Comparison of ENCODE assay signal across 28 mouse cellular contexts in the genomic region with DNA sequence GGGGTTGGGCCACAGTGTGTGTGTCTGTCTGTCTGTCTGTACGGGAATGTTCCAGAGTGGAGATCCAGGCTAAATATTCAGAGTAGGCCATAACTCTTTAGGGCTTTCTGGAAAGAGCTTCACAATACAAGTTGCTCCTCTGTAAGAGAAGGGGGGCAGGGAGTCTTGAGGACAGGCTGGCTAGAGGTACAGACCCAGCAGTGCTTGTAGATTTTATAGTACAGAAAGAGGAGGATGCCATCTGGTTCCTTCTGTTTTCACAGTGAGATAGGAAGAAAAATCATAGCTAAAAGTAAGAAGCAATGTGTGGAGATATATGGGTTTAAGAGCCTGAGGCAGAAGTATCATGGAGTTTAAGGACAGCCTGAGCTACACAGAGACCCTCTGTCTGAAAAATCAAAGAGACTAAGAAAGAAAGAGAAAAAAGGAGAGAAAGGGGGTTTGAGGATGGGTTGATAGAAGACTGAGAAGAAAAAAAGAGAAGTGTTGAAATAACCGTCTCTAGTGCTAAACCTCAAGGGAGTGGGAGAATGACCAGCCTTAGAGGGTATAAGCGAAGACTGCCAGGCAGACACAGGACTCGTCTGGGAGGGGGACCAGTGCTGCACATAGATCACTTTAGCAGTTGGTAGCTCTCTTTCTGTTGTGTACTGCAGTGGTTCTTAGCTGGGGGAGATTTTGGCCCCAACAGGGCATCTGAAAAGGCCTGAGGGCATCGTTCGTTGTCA. TPM values are rescaled to one million over a fixed set of nuclear protein-coding genes. Genes with fewer than 3 reads are reported as not detected.
DNase-seq lines count a peak whose midpoint lies in the region; ATAC-seq and TF ChIP-seq lines count a peak whose summit lies in the region.
"Had no signal": no experiment of that assay in that cellular context is flagged by ENCODE, and none has a peak within 500 bp of the region (broad histone marks: within the 10 kb centered on the region; RNA-seq: fewer than 3 reads in every experiment).

No protein-coding gene starts in this region.

- no peaks in the 10 kb centered on the region for H3K4me1 ChIP-seq in midbrain, embryonic 11.5 days (ENCODE audit: control insufficient read depth, insufficient read depth, low read length)
- no peaks in the 10 kb centered on the region for H3K4me1 ChIP-seq in midbrain, postnatal 0 days (ENCODE audit: insufficient read depth, low read length)
- H3K4me1 ChIP-seq: forebrain, embryonic 13.5 days; heart, embryonic 13.5 days; liver, embryonic 12.5 days; megakaryocyte, embryonic 14.5 days; midbrain, embryonic 13.5 days; stomach, embryonic 15.5 days had no signal

- H3K27me3 ChIP-seq in midbrain, embryonic 11.5 days (ENCODE audit: control insufficient read depth, insufficient read depth, low read length), result no peaks in the 10 kb centered on the region
- no peaks in the 10 kb centered on the region for H3K27me3 ChIP-seq in midbrain, postnatal 0 days (ENCODE audit: insufficient read depth, low read length)
- H3K27me3 ChIP-seq: forebrain, embryonic 13.5 days; heart, embryonic 13.5 days; liver, embryonic 12.5 days; megakaryocyte, embryonic 14.5 days; midbrain, embryonic 13.5 days; stomach, embryonic 15.5 days had no signal

- DNase-seq in frontal cortex, adult 2 months (ENCODE audit: extremely low spot score in 1 of 2, low spot score in 1 of 2), result peak; percentile 14 to 53
- DNase-seq in frontal cortex, postnatal 25 days (ENCODE audit: low spot score in 2 of 2), result no peak
- DNase-seq in layer of hippocampus, adult 9-11 months, result peak; percentile 20
- DNase-seq in layer of hippocampus, postnatal 10 days (ENCODE audit: low spot score in 2 of 2), result no peak
- peak; percentile 61 for DNase-seq in midbrain, embryonic 11.5 days (ENCODE audit: low spot score, missing footprints)
- no peak for DNase-seq in midbrain, postnatal 0 days (ENCODE audit: low spot score)
- DNase-seq in spleen, postnatal 4 days (ENCODE audit: low spot score in 2 of 2), result no peak
- DNase-seq: adrenal gland, adult 8-10 months; cerebellum, adult 8-10 months; cerebellum, postnatal 36 days; gastrocnemius, postnatal 25 days; heart, adult 2 months; heart, postnatal 10 days; kidney, adult 11 months; kidney, postnatal 14 days; liver, postnatal 0 days; lung, postnatal 36 days; thymus, postnatal 14 days had no signal

- TF ChIP-seq CTCF in midbrain, postnatal 0 days (IDR thresholded peaks at IDR 0.05), result no peak

- no peak overlapping the region for H3K27ac ChIP-seq in midbrain, embryonic 11.5 days (ENCODE audit: low read depth, low read length)
- no peak overlapping the region for H3K27ac ChIP-seq in midbrain, postnatal 0 days (ENCODE audit: low read depth, low read length)
- H3K27ac ChIP-seq: forebrain, embryonic 13.5 days; heart, adult 2 months; heart, embryonic 13.5 days; hindbrain, embryonic 14.5 days; liver, embryonic 12.5 days; midbrain, embryonic 13.5 days; stomach, embryonic 15.5 days had no signal

- 92% methylated on average over 6 of the region's 6 CpGs for WGBS in midbrain, embryonic 11.5 days
- 84% methylated on average over 6 of the region's 6 CpGs for WGBS in midbrain, postnatal 0 days

- no peaks in the 10 kb centered on the region for H3K36me3 ChIP-seq in midbrain, embryonic 11.5 days (ENCODE audit: control insufficient read depth, insufficient read depth, low read length)
- H3K36me3 ChIP-seq in midbrain, postnatal 0 days (ENCODE audit: insufficient read depth, low read length), result no peaks in the 10 kb centered on the region
- H3K36me3 ChIP-seq: G1E; heart, embryonic 13.5 days; liver, embryonic 12.5 days; midbrain, embryonic 13.5 days; stomach, embryonic 15.5 days had no signal

- H3K9ac ChIP-seq in midbrain, embryonic 11.5 days (ENCODE audit: low read length), result no peak overlapping the region
- H3K9ac ChIP-seq in midbrain, postnatal 0 days (replicated peaks; ENCODE audit: low read length, poor library complexity, severe bottlenecking), result no peak overlapping the region
- H3K9ac ChIP-seq: forebrain, embryonic 13.5 days; heart, embryonic 13.5 days; hindbrain, embryonic 14.5 days; liver, embryonic 12.5 days; liver, postnatal 0 days; midbrain, embryonic 13.5 days; stomach, embryonic 15.5 days had no signal

- H3K9me3 ChIP-seq in midbrain, embryonic 11.5 days (ENCODE audit: control insufficient read depth, low read length), result no peaks in the 10 kb centered on the region
- no peaks in the 10 kb centered on the region for H3K9me3 ChIP-seq in midbrain, postnatal 0 days (ENCODE audit: low read length)
- H3K9me3 ChIP-seq: forebrain, embryonic 13.5 days; G1E; heart, embryonic 13.5 days; liver, embryonic 12.5 days; megakaryocyte, embryonic 14.5 days; midbrain, embryonic 13.5 days; stomach, embryonic 15.5 days had no signal

- no peak overlapping the region for H3K4me2 ChIP-seq in midbrain, embryonic 11.5 days
- H3K4me2 ChIP-seq in midbrain, postnatal 0 days (ENCODE audit: low read depth, low read length, poor library complexity, severe bottlenecking), result no peak overlapping the region
- H3K4me2 ChIP-seq: forebrain, embryonic 13.5 days; heart, embryonic 13.5 days; hindbrain, embryonic 14.5 days; liver, embryonic 12.5 days; midbrain, embryonic 13.5 days; stomach, embryonic 15.5 days had no signal

- no peak for ATAC-seq in midbrain, embryonic 11.5 days (ENCODE audit: low FRiP score)
- no peak for ATAC-seq in midbrain, postnatal 0 days (ENCODE audit: low FRiP score)
- 0 out of 2 replicates have a peak, but pooled peaks have one; percentile 13 for ATAC-seq in neutrophil, adult 5-6 weeks (ENCODE audit: extremely low read depth, insufficient number of reproducible peaks, low FRiP score, poor library complexity, severe bottlenecking)
- ATAC-seq: forebrain, embryonic 13.5 days; liver, embryonic 12.5 days; liver, postnatal 0 days; midbrain, embryonic 13.5 days had no signal

- no peak overlapping the region for H3K4me3 ChIP-seq in midbrain, embryonic 11.5 days (ENCODE audit: low read depth, low read length)
- H3K4me3 ChIP-seq in midbrain, postnatal 0 days (ENCODE audit: low read depth, low read length), result no peak overlapping the region
- H3K4me3 ChIP-seq: forebrain, embryonic 13.5 days; heart, adult 2 months; heart, embryonic 13.5 days; liver, embryonic 12.5 days; megakaryocyte, embryonic 14.5 days; midbrain, embryonic 13.5 days; stomach, embryonic 15.5 days had no signal

RNA-seq across cellular contexts. Expression of gene Ednra, which starts 16.9 kb away (rescaled TPM):
- 5.2 and 5.9 TPM in 2 replicates for polyA plus RNA-seq in frontal cortex, adult 2 months (2012; rRNA removed)
- total RNA-seq in layer of hippocampus, postnatal 10 days (2021), result 1 to 10 TPM; 7.4 to 7.7 TPM
- 13.4 and 17.9 TPM in 2 replicates for polyA plus RNA-seq in midbrain, embryonic 11.5 days (2014; fragmentation: Nextera tagmentation; extraction: Ambion mirVana)
- total RNA-seq in midbrain, postnatal 0 days (2014; rRNA removed), result 5.0 and 6.8 TPM in 2 replicates
- 4.9 and 5.1 TPM in 2 replicates for polyA plus RNA-seq in midbrain, postnatal 0 days (2015; fragmentation: Nextera tagmentation; extraction: Ambion mirVana)
- total RNA-seq in neutrophil, adult 5-6 weeks (2017), result 0.25 TPM in 1 of 2 replicates, not detected in the other
- total RNA-seq: monocyte, adult 5-6 weeks had no signal
- polyA plus RNA-seq: G1E had no signal

Comparison
In these comparisons a context has a peak if more than half of its experiments do, and no peak if none do; other contexts are left out.
1. DNase-seq: peak in frontal cortex, adult 2 months (2 of 2), layer of hippocampus, adult 9-11 months (single experiment) and midbrain, embryonic 11.5 days (single experiment); none in frontal cortex, postnatal 25 days (0 of 2), layer of hippocampus, postnatal 10 days (0 of 2), midbrain, postnatal 0 days (single experiment) and spleen, postnatal 4 days (0 of 2).